Mouse (Mus musculus) limb, embryonic 12.5 days (tissue): ENCODE measurements around the gene Ppp3cb. TPM values are rescaled to one million over a fixed set of nuclear protein-coding genes. Genes with fewer than 3 reads are reported as not detected.
A peak's percentile ranks its signal among the peaks of the same experiment; 100 is the strongest.
"Not testable (repeated sequence)": the region's sequence is repeated elsewhere in the genome, so short reads cannot be mapped to it uniquely, and the experiment has no call there.

Experiments used
- ATAC-seq: fragments of 200-750 bp; cut with Nextera tagmentation; 2 replicates; pipeline ENCODE4 v1.8.0; 2017; ENCODE audit warnings: low read depth, moderate TSS enrichment; ENCODE audit not compliant: insufficient number of reproducible peaks, insufficient read depth, low FRiP score, low TSS enrichment
- H3K27ac ChIP-seq: fragments of 300-500 bp; sonication (generic); 2 replicates; pipeline ENCODE4 v1.5.1; 2016; ENCODE audit warnings: mild to moderate bottlenecking, moderate library complexity
- H3K27me3 ChIP-seq: fragments of 300-500 bp; sonication (generic); 2 replicates; pipeline ENCODE4 v1.6.1; 2016; ENCODE audit warnings: mild to moderate bottlenecking, moderate library complexity
- H3K36me3 ChIP-seq: fragments of 300-500 bp; sonication (generic); 2 replicates; pipeline ENCODE4 v1.6.1; 2016; ENCODE audit warnings: mild to moderate bottlenecking, moderate library complexity
- H3K4me1 ChIP-seq: fragments of 300-500 bp; sonication (generic); replicated peaks from 2 replicates; pipeline ENCODE4 v1.6.1; 2016
- H3K4me2 ChIP-seq: fragments of 300-500 bp; sonication (generic); 2 replicates; pipeline ENCODE4 v1.6.1; 2016; ENCODE audit warnings: mild to moderate bottlenecking, moderate library complexity
- H3K4me3 ChIP-seq: fragments of 300-500 bp; sonication (generic); replicated peaks from 2 replicates; pipeline ENCODE4 v1.5.1; 2016; ENCODE audit warnings: mild to moderate bottlenecking
- H3K9ac ChIP-seq: fragments of 300-500 bp; sonication (generic); replicated peaks from 2 replicates; pipeline ENCODE4 v1.6.1; 2016; ENCODE audit warnings: mild to moderate bottlenecking, moderate library complexity
- H3K9me3 ChIP-seq: fragments of 300-500 bp; sonication (generic); 2 replicates; pipeline ENCODE4 v1.6.1; 2016; ENCODE audit warnings: mild to moderate bottlenecking, moderate library complexity
- WGBS: fragments of 180-500 bp; shearing (Covaris S2); methylation state at CpG from one replicate; pipeline ENCODE4 v1.1.7; 2016; 5-methylcytosine and 5-hydroxymethylcytosine counted together
- polyA plus RNA-seq: library from polyadenylated mRNA; unstranded; fragments of >200 nt; fragmentation: Nextera tagmentation; extraction: Ambion mirVana; gene quantifications from 2 replicates; pipeline ENCODE4 v1.2.1, GENCODE M21; 2016

Ppp3cb gene
- polyA plus RNA-seq = 56.9 and 62.5 TPM in 2 replicates

- Histone ChIP-seq H3K9ac (peak within 1 kb of the TSS; percentile 98), H3K36me3 (peaks cover 30% of the 10 kb centered on the region), H3K4me3 (peak within 1 kb of the TSS; percentile 94), H3K4me2 (peak within 1 kb of the TSS; percentile 61), H3K27ac (peak within 1 kb of the TSS; percentile 99), H3K4me1 (peaks cover 5% of the 10 kb centered on the region), H3K27me3 (no peaks in the 10 kb centered on the region), H3K9me3 (no peaks in the 10 kb centered on the region)
- WGBS = under 1% methylated on average over 29 of the region's 29 CpGs
- ATAC-seq = peak; percentile 90
Observed at GRCm38 (mm10) chr14:20546415-20546814, at the start of gene Ppp3cb. Gene Ppp3cb, minus strand, starts transcription at chr14:20546573.

- Histone ChIP-seq H3K27me3 (no peaks in the 10 kb centered on the region), H3K27ac (no peak overlapping the region), H3K9me3 (no peaks in the 10 kb centered on the region), H3K4me3 (no peak overlapping the region), H3K4me1 (0 out of 2 replicates have a peak, but pooled peaks cover 7% of the 10 kb centered on the region), H3K9ac (no peak overlapping the region), H3K36me3 (0 out of 2 replicates have a peak, but pooled peaks cover 3% of the 10 kb centered on the region), H3K4me2 (no peak overlapping the region)
- 58% methylated on average over 3 of the region's 3 CpGs for WGBS
- no peak for ATAC-seq
Observed at GRCm38 (mm10) chr14:20595781-20596180, 49.4 kb upstream of the Ppp3cb start.

GRCm38 (mm10) chr14:20587458-20587857, 41.1 kb upstream of the Ppp3cb start:
- no peaks in the 10 kb centered on the region for H3K4me1 ChIP-seq
- ATAC-seq = no peak
- H3K27me3 ChIP-seq = no peaks in the 10 kb centered on the region
- WGBS = 87% methylated on average over 5 of the region's 5 CpGs
- H3K27ac ChIP-seq = no peak overlapping the region
- H3K4me2 ChIP-seq = no peak overlapping the region
- peaks cover 41% of the 10 kb centered on the region for H3K36me3 ChIP-seq
- H3K4me3 ChIP-seq = no peak overlapping the region
- no peak overlapping the region for H3K9ac ChIP-seq
- no peaks in the 10 kb centered on the region for H3K9me3 ChIP-seq

GRCm38 (mm10) chr14:20578822-20579407, 32.5 kb upstream of the Ppp3cb start:
- no peak overlapping the region for H3K27ac ChIP-seq
- no peaks in the 10 kb centered on the region for H3K9me3 ChIP-seq
- no peaks in the 10 kb centered on the region for H3K4me1 ChIP-seq
- H3K4me3 ChIP-seq = no peak overlapping the region
- 79% methylated on average over 6 of the region's 6 CpGs for WGBS
- H3K4me2 ChIP-seq = no peak overlapping the region
- H3K27me3 ChIP-seq = no peaks in the 10 kb centered on the region
- no peak overlapping the region for H3K9ac ChIP-seq
- H3K36me3 ChIP-seq = peaks cover 54% of the 10 kb centered on the region
- no peak for ATAC-seq

GRCm38 (mm10) chr14:20576179-20576578, 29.8 kb upstream of the Ppp3cb start:
- H3K27me3 ChIP-seq = no peaks in the 10 kb centered on the region
- no peak overlapping the region for H3K27ac ChIP-seq
- H3K4me2 ChIP-seq = no peak overlapping the region
- H3K9me3 ChIP-seq = no peaks in the 10 kb centered on the region
- peaks cover 54% of the 10 kb centered on the region for H3K36me3 ChIP-seq
- 59% methylated on average over 7 of the region's 7 CpGs for WGBS
- no peak overlapping the region for H3K9ac ChIP-seq
- no peak overlapping the region for H3K4me3 ChIP-seq
- H3K4me1 ChIP-seq = no peaks in the 10 kb centered on the region
- no peak for ATAC-seq

GRCm38 (mm10) chr14:20573196-20573595, 26.8 kb upstream of the Ppp3cb start:
- WGBS = 88% methylated on average over 3 of the region's 3 CpGs
- ATAC-seq, H3K4me1 ChIP-seq, H3K27me3 ChIP-seq, H3K27ac ChIP-seq, H3K4me2 ChIP-seq, H3K4me3 ChIP-seq, H3K9me3 ChIP-seq, H3K9ac ChIP-seq: not testable (repeated sequence)
- H3K36me3 ChIP-seq = peaks cover 81% of the 10 kb centered on the region

DNA sequence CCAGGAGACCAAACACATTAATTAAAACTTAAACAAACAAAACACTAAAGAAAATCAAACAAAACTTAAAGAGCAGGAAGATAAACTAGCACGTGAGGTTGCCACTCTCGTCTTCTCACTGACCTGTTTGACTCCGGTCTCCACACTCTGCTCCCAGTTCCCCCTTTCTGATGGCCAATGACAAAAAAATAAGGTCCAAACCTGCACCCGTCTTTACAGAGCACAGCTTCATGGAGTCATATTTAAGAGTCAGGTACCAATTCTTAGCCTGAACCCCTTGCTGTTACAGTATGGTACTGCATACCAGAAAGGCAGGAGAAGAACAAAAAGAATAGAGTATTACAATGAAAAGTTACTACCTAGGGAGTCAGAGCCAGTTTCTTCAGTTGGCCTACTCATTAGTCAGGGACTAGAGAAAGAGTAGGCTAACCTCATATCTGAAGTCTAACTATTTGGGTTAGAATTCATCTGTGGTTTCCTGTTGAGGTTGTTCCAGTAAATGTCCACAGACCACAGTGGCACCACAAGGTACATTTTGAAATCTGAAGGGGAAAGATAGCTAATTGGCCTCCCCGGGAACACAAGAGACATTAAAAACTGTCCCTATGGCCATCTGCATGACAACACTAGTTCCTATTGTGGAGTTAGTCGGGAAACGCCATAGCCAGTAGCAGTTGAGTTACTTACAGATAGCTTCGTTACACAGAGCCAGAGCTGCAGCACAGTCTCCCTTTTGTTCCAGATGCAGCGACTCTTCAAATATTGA, 19.1 kb upstream of the Ppp3cb start:
- no peak overlapping the region for H3K4me2 ChIP-seq
- no peak overlapping the region for H3K27ac ChIP-seq
- 86% methylated on average over 9 of the region's 9 CpGs for WGBS
- no peaks in the 10 kb centered on the region for H3K9me3 ChIP-seq
- H3K9ac ChIP-seq = no peak overlapping the region
- no peak overlapping the region for H3K4me3 ChIP-seq
- H3K36me3 ChIP-seq = peaks cover 87% of the 10 kb centered on the region
- no peaks in the 10 kb centered on the region for H3K4me1 ChIP-seq
- no peak for ATAC-seq
- H3K27me3 ChIP-seq = no peaks in the 10 kb centered on the region

DNA sequence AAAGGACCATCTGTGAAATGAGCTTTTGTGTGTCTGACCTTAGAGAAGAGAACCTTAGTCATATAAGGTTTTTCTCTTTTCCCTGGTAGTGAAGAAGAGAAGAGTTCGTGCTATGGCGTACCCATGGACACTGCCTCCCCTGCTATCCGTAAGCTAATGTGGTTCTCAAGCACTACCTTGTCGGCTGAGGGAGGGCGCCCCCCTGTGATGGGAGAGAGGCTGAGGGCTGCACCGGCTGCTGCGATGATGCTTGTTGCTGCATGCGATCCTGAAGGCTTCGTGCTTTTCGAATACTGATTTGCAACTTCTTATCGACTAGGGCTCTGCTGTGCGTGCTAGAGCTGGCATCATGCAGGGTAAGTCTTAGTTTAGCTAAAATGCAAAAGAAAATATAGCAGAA, 18.3 kb upstream of the Ppp3cb start:
- 76% methylated on average over 12 of the region's 12 CpGs for WGBS

GRCm38 (mm10) chr14:20561897-20562296, 15.5 kb upstream of the Ppp3cb start:
- peaks cover 76% of the 10 kb centered on the region for H3K36me3 ChIP-seq
- no peak overlapping the region for H3K9ac ChIP-seq
- ATAC-seq = no peak
- WGBS = 94% methylated on average over 5 of the region's 5 CpGs
- no peaks in the 10 kb centered on the region; the same call in 1 of the 2 replicates for H3K9me3 ChIP-seq
- H3K4me2 ChIP-seq = no peak overlapping the region
- H3K4me3 ChIP-seq = no peak overlapping the region
- H3K27ac ChIP-seq = no peak overlapping the region
- no peaks in the 10 kb centered on the region for H3K4me1 ChIP-seq
- no peaks in the 10 kb centered on the region for H3K27me3 ChIP-seq

More for the DNA sequence above, 18.3 kb upstream of the Ppp3cb start:
- ATAC-seq = no peak
- Histone ChIP-seq H3K27me3 (no peaks in the 10 kb centered on the region), H3K27ac (no peak overlapping the region), H3K4me3 (no peak overlapping the region), H3K9ac (no peak overlapping the region), H3K4me1 (no peaks in the 10 kb centered on the region), H3K9me3 (no peaks in the 10 kb centered on the region), H3K4me2 (no peak overlapping the region), H3K36me3 (peaks cover 83% of the 10 kb centered on the region)

DNA sequence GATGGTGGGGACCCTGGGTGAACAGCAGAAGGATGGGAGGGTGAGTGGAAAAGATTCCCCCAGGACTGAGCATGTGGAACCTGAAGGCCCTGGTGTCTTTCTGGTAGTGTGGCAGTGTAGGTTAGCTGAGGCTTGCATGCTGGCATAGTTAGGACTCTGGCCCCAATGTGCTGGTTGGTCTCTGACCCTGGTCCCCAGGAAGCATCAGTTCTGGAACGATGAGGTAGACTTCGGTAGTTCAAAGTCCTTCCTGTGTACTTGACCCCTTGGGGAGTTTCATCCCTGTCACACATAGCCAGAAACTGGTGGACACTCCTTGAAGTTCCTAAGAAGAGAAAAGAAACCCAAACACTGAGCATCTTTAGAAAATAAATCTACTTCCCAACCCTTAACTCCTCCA, 3.8 kb upstream of the Ppp3cb start:
- 85% methylated on average over 2 of the region's 2 CpGs for WGBS
- no peak for ATAC-seq
- Histone ChIP-seq H3K9me3 (no peaks in the 10 kb centered on the region), H3K4me3 (no peak overlapping the region), H3K27me3 (no peaks in the 10 kb centered on the region), H3K4me2 (no peak overlapping the region), H3K36me3 (peaks cover 47% of the 10 kb centered on the region), H3K4me1 (peaks cover under 1% of the 10 kb centered on the region), H3K9ac (no peak overlapping the region), H3K27ac (no peak overlapping the region)

GRCm38 (mm10) chr14:20545529-20546331, 643 bp downstream of the Ppp3cb start:
- H3K4me3 ChIP-seq = peak overlapping the region; percentile 94
- peak overlapping the region; percentile 98 for H3K9ac ChIP-seq
- peak overlapping the region; percentile 99 for H3K27ac ChIP-seq
- peaks cover 26% of the 10 kb centered on the region for H3K36me3 ChIP-seq
- under 1% methylated on average over 60 of the region's 67 CpGs for WGBS
- peak; percentile 94 for ATAC-seq
- H3K27me3 ChIP-seq = no peaks in the 10 kb centered on the region
- peaks cover 5% of the 10 kb centered on the region for H3K4me1 ChIP-seq
- H3K9me3 ChIP-seq = no peaks in the 10 kb centered on the region
- peak overlapping the region; percentile 61 for H3K4me2 ChIP-seq
